Mouse (Mus musculus): Measurements from ENCODE around the gene Tex19.2. TPM values are rescaled to one million over a fixed set of nuclear protein-coding genes. Genes with fewer than 3 reads are reported as not detected.
"Not testable (repeated sequence)": the region's sequence is repeated elsewhere in the genome, so short reads cannot be mapped to it uniquely, and the experiment has no call there.

Gene Tex19.2
- polyA plus RNA-seq, 1 experiment, result not detected

DNA sequence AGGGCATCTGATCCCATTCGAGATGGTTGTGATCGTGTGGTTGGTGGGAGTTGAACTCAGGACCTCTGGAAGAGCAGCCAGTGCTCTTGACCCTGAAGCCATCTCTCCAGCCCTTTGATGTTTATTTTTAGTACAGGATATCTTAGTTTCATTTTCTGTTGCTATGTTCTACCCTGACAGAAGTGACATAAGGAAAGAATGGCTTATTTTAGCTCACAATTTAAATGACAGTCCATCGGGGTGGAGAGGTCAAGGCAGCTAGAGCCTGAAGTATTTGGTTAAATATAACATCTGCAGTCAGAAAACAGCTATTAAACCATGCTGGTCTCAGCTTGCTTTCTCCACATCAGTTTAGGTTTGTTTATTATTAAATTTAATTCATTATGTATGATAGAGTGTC, 2.7 kb upstream of the Tex19.2 start:
- WGBS, result 82% methylated on average over 3 of the region's 3 CpGs
- Histone ChIP-seq H3K4me3 (ENCODE audit: insufficient read depth, low read depth, low read length) (no peak overlapping the region), H3K27ac (ENCODE audit: insufficient read depth, low read depth, low read length) (no peak overlapping the region)

DNA sequence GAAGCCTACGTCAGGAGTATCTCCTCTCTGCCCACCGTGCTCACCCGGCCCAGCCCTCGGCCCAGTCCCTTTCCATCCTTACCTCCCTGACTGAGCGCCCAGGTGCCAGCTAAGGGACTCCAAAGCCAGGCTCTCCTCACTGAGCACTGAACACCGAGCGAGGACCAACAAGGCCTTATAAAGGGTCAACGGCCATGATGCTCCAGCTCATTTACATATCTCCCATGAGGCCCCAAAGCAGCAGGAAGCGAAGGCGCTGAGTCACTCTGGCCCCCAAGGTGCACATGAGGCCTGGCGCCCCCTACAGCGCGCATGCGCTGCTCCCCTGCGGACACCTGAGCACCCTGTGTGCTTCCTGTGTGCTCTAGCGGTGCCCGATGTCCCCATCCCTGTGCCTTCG, 371 bp downstream of the Tex19.2 start:
- no peak for TF ChIP-seq POLR2A (IDR thresholded peaks at IDR 0.05; ENCODE audit: insufficient read depth, low read depth, low read length)
- TF ChIP-seq CTCF (IDR thresholded peaks at IDR 0.05; ENCODE audit: insufficient read depth, low read depth, low read length), result no peak

More for the DNA sequence above, 2.7 kb upstream of the Tex19.2 start:
- H3K4me1 ChIP-seq (ENCODE audit: control insufficient read depth, insufficient read depth, low read length), result no peaks in the 10 kb centered on the region
- TF ChIP-seq CTCF (IDR thresholded peaks at IDR 0.05; ENCODE audit: insufficient read depth, low read depth, low read length), result no peak
- no peak for TF ChIP-seq POLR2A (IDR thresholded peaks at IDR 0.05; ENCODE audit: insufficient read depth, low read depth, low read length)

DNA sequence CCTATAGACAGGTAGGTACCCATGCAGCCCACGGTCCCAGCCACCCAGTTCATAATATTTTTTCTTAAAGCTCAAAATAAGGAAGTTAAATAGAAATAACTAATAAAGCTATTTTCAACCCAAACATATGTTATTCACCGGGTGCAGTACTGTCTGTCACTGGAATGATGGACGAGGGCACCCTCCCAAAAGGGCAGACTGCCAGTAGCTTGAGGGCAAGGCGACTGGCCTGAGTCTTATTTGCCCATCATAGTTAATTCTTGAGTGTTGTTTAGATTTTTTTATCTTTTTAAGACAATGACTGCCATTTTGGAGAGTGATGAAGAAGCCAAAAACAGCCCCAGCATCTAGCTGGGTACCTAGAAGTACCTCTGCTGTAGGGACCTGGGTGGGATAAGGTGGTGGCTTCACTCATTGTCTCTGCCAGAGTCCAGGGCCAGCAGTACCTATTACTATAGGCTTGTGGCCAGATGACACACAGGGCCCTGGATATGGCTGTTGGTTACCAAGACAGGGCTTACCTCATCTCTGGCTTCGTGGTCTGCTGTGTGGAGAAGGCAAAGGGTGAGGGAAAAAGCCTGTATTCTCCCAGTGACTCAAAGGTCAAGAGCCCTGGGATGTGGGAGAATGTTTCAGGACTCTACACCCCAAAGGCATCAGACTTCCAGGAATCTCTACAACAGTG, 6.2 kb downstream of the Tex19.2 start:
- TF ChIP-seq CTCF (IDR thresholded peaks at IDR 0.05; ENCODE audit: insufficient read depth, low read depth, low read length) (no peak), POLR2A (IDR thresholded peaks at IDR 0.05; ENCODE audit: insufficient read depth, low read depth, low read length) (no peak)
- 62% methylated on average over 5 of the region's 5 CpGs for WGBS
- Histone ChIP-seq H3K4me1 (ENCODE audit: control insufficient read depth, insufficient read depth, low read length) (no peaks in the 10 kb centered on the region; the same call in 1 of the 2 replicates), H3K27ac (ENCODE audit: insufficient read depth, low read depth, low read length) (no peak overlapping the region), H3K4me3 (ENCODE audit: insufficient read depth, low read depth, low read length) (no peak overlapping the region)

More for the DNA sequence above, 371 bp downstream of the Tex19.2 start:
- Histone ChIP-seq H3K4me3 (ENCODE audit: insufficient read depth, low read depth, low read length) (no peak overlapping the region), H3K4me1 (ENCODE audit: control insufficient read depth, insufficient read depth, low read length) (no peaks in the 10 kb centered on the region), H3K27ac (ENCODE audit: insufficient read depth, low read depth, low read length) (no peak overlapping the region)
- 93% methylated on average over 18 of the region's 18 CpGs for WGBS

DNA sequence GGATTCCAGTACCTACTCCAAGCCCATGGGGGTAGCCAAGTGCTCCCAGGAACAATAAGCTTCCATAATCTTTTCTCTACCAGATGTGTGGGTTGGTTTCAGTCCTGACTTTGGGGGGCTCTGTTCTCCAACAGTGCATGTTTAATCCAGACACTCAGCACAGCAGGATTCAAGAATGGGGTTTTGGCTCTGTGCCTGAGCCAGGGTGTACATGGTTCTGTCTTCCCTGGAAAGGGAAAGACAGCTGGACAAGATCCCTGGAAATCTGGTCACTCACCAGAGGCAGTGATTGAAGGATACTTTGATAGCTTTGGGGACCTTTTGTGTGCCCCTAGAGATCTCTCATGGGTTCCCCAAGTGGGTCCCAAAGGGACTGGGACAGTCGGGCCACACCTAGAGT, 6.9 kb downstream of the Tex19.2 start:
- no peaks in the 10 kb centered on the region; the same call in 1 of the 2 replicates for H3K4me1 ChIP-seq (ENCODE audit: control insufficient read depth, insufficient read depth, low read length)
- H3K4me3 ChIP-seq (ENCODE audit: insufficient read depth, low read depth, low read length), result no peak overlapping the region
- TF ChIP-seq CTCF (IDR thresholded peaks at IDR 0.05; ENCODE audit: insufficient read depth, low read depth, low read length), result no peak
- TF ChIP-seq POLR2A (IDR thresholded peaks at IDR 0.05; ENCODE audit: insufficient read depth, low read depth, low read length), result no peak
- no peak overlapping the region for H3K27ac ChIP-seq (ENCODE audit: insufficient read depth, low read depth, low read length)
- WGBS, result 53% methylated on average over 1 of the region's 1 CpGs

DNA sequence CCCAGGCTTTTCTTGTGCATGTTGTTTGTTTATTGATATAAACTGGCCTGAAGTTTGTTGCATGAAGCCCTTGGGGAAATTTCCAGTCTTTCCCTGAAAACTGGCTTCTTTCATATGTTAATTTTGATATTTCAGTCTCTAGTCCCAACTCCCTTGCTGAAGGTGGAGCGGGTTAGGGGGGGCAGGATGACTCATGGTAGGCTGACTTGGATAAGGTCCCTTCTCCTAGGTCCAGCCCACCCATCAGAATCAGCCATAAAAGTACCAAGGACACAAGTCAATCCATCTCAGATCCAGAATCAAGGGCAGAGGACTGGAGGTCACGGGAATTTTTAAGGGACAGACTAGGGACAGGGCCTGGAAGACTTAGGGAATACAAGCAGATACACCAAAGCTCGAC, 7.4 kb downstream of the Tex19.2 start:
- WGBS, result 86% methylated on average over 3 of the region's 3 CpGs
- H3K4me3 ChIP-seq (ENCODE audit: insufficient read depth, low read depth, low read length), result no peak overlapping the region
- TF ChIP-seq POLR2A (IDR thresholded peaks at IDR 0.05; ENCODE audit: insufficient read depth, low read depth, low read length) (no peak), CTCF (IDR thresholded peaks at IDR 0.05; ENCODE audit: insufficient read depth, low read depth, low read length) (no peak)
- no peak overlapping the region for H3K27ac ChIP-seq (ENCODE audit: insufficient read depth, low read depth, low read length)
- H3K4me1 ChIP-seq (ENCODE audit: control insufficient read depth, insufficient read depth, low read length), result no peaks in the 10 kb centered on the region; the same call in 1 of the 2 replicates

DNA sequence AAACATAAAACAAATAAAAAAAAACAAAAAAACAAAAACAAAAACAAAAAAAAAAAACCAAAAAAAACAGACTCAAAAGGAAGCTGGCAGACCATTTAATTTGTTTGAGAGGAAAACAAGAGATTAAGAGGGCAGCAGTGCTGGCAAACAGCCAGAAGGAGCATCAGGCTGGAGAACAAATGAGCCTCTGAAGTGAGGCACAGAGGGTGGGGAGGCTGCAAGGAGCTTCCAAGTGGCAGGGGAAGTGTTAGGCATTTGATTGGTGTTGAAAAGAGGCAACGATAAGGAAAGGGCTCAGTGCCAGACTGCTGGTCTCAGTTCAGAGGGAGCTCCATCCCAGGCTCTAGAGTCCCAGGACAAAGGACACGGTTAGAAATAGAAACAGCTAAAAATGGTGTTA, 8.5 kb downstream of the Tex19.2 start:
- Histone ChIP-seq H3K27ac (ENCODE audit: insufficient read depth, low read depth, low read length) (no peak overlapping the region), H3K4me3 (ENCODE audit: insufficient read depth, low read depth, low read length) (no peak overlapping the region), H3K4me1 (ENCODE audit: control insufficient read depth, insufficient read depth, low read length) (no peaks in the 10 kb centered on the region; the same call in 1 of the 2 replicates)
- TF ChIP-seq CTCF (IDR thresholded peaks at IDR 0.05; ENCODE audit: insufficient read depth, low read depth, low read length) (no peak), POLR2A (IDR thresholded peaks at IDR 0.05; ENCODE audit: insufficient read depth, low read depth, low read length) (no peak)
- 18% methylated on average over 2 of the region's 2 CpGs for WGBS

DNA sequence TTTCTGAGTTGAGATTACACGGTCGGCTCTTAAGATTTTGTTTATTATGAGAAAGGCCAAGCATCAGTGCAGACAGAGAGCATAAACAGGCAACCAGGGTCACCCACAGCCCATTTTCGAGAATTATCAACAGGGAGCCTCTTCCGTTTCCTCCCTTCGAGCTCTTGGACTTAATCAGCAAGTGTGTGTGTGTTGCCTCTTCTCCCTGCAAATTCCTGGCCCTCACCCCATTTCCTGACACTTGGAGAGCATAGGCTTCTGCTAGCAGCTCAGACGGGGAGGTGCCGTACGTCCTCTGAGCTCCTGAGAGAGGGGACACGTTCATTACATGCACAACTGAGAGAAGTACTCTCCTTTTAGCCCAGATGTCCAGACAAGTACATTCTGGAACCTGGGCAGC, 10.4 kb downstream of the Tex19.2 start:
- TF ChIP-seq CTCF (IDR thresholded peaks at IDR 0.05; ENCODE audit: insufficient read depth, low read depth, low read length), result no peak
- TF ChIP-seq POLR2A (IDR thresholded peaks at IDR 0.05; ENCODE audit: insufficient read depth, low read depth, low read length), result no peak
- WGBS, result 63% methylated on average over 9 of the region's 9 CpGs
- Histone ChIP-seq H3K4me3 (ENCODE audit: insufficient read depth, low read depth, low read length) (no peak overlapping the region), H3K27ac (ENCODE audit: insufficient read depth, low read depth, low read length) (no peak overlapping the region), H3K4me1 (ENCODE audit: control insufficient read depth, insufficient read depth, low read length) (no peaks in the 10 kb centered on the region; the same call in 1 of the 2 replicates)

DNA sequence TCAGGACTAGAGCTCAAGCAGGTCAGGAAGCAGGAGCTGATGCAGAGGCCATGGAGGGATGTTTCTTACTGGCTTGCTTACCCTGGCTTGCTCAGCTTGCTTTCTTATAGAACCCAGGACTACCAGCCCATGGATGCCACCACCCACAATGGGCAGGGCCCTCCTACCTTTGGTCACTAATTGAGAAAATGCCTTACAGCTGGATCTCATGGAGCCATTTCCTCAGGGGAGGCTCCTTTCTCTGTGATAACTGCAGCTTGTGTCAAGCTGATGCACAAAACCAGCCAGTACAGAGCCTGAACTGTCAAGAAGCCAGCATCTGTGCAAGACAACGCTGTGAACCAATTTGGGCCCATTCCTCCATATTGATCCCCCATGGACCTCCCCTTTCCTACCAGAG, 11.2 kb downstream of the Tex19.2 start:
- not testable (repeated sequence) for H3K4me3 ChIP-seq (ENCODE audit: insufficient read depth, low read depth, low read length); H3K27ac ChIP-seq (ENCODE audit: insufficient read depth, low read depth, low read length); H3K4me1 ChIP-seq (ENCODE audit: control insufficient read depth, insufficient read depth, low read length)
- WGBS, result 62% methylated on average over 1 of the region's 1 CpGs

DNA sequence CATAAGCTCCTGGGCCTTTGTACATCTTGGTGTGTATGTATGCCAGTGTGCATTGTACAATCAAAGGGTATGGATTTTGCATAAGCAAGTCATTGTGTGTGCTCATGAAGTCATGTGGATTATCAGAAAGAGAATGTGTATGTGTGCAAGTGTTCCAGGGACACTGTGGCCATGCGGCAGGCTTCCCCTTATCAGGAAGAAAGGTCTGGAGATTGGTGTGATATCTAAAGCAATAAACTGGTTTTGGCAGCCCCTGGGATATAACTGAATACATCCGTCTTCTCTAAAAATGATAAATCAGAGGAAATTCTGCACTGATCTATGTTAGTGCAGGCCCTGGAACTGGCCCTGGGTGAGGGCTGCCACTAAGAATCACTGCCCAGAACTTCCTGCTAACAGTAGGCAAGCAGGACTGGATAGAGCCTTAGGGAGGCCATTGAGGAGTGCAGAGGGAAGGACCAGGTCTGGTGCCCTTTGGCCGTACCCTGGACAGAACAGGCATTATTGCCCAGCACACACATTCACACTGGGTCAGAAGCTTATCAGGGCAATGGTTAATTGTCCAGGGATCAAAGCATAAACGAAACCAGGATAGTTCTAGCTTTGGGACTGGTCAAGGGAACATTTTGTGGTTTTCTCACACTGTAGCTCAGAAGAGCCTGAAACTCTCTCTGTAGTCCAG, 17.2 kb downstream of the Tex19.2 start:
- WGBS, result 93% methylated on average over 4 of the region's 4 CpGs
- Histone ChIP-seq H3K27ac (ENCODE audit: insufficient read depth, low read depth, low read length) (no peak overlapping the region), H3K4me1 (ENCODE audit: control insufficient read depth, insufficient read depth, low read length) (no peaks in the 10 kb centered on the region), H3K4me3 (ENCODE audit: insufficient read depth, low read depth, low read length) (no peak overlapping the region)
- TF ChIP-seq CTCF (IDR thresholded peaks at IDR 0.05; ENCODE audit: insufficient read depth, low read depth, low read length) (no peak), POLR2A (IDR thresholded peaks at IDR 0.05; ENCODE audit: insufficient read depth, low read depth, low read length) (no peak)
